Mouse (Mus musculus): ENCODE results near the gene Hs3st4. TPM values are rescaled to one million over a fixed set of nuclear protein-coding genes. Genes with fewer than 3 reads are reported as not detected.

Hs3st4 gene
- polyA plus RNA-seq (2012; rRNA removed), result 2.3 and 2.4 TPM in 2 replicates

DNA sequence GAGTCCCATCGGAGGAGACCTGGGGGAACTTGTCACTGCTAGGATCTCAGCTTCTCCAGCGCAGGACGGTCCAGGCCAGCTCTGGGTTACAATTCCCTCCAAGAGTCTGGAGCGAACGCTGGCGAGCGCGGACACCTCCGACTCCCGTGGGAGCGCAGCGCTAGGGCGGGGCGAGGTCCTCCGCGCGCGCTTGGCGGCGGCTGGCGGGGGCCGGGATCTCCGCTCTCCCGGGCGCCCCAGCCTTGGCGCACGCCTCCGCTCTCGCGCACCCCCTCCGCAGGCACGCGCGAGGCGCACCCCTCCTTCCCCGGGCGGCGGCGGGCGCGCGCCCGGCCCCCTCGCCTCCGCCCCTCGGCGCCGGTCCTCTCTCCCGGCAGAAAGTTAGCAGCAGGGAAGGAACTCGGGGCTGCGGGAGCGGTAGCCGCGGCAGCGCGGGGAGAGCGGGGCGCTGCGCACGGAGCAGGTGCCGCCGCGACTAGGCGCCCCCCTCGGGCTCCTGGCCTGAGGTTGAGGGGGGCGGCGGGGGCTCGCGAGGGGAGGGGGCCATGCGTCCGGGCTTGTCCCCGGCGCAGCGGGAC is at the start of gene Hs3st4:
Gene Hs3st4 (plus strand): TSS at position 409 of the 578 bp plus-strand sequence.
- Histone ChIP-seq H3K36me3 (ENCODE audit: control insufficient read depth, insufficient read depth, low read length) (no peaks in the 10 kb centered on the region), H3K4me1 (ENCODE audit: control insufficient read depth, insufficient read depth, low read length) (peaks cover 14% of the 10 kb centered on the region), H3K27ac (ENCODE audit: control insufficient read depth, insufficient read depth, low read depth, low read length) (no peak within 1 kb of the TSS), H3K4me3 (ENCODE audit: control insufficient read depth, low read depth, low read length) (peak within 1 kb of the TSS; percentile 60), H3K27me3 (ENCODE audit: control insufficient read depth, insufficient read depth, low read length) (peaks cover 3% of the 10 kb centered on the region; the same call in 1 of the 2 replicates)
- TF ChIP-seq POLR2A (IDR thresholded peaks at IDR 0.05; ENCODE audit: control insufficient read depth, low read depth, low read length), result no peak

DNA sequence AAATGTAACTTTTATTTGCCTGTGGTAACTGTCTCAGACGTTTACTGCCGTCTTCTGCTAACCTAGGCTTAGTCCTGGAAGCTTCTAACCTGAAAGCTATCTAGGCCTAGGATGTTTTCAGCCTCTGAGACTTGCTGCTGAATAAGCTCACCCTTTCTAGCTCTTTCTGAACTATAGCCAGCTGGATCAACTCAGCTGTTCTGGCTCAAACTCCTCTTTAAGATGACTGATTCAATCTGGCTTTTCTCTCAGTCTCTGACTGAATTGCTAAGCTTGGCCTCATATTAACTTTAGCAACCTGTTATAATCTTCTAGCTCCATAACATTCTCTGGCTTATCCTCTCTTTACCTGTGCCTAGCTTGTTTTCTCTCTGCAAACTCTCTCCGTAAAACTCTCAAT is 35.8 kb upstream of the Hs3st4 start:
- H3K27ac ChIP-seq (ENCODE audit: control insufficient read depth, insufficient read depth, low read depth, low read length), result no peak overlapping the region
- H3K4me1 ChIP-seq (ENCODE audit: control insufficient read depth, insufficient read depth, low read length), result no peaks in the 10 kb centered on the region
- no peaks in the 10 kb centered on the region for H3K27me3 ChIP-seq (ENCODE audit: control insufficient read depth, insufficient read depth, low read length)
- no peak overlapping the region for H3K4me3 ChIP-seq (ENCODE audit: control insufficient read depth, low read depth, low read length)
- TF ChIP-seq CTCF (IDR thresholded peaks at IDR 0.05; ENCODE audit: control insufficient read depth, insufficient read depth, insufficient replicate concordance, low read depth, low read length), result no peak
- no peak for TF ChIP-seq POLR2A (IDR thresholded peaks at IDR 0.05; ENCODE audit: control insufficient read depth, low read depth, low read length)
- no peaks in the 10 kb centered on the region for H3K36me3 ChIP-seq (ENCODE audit: control insufficient read depth, insufficient read depth, low read length)

DNA sequence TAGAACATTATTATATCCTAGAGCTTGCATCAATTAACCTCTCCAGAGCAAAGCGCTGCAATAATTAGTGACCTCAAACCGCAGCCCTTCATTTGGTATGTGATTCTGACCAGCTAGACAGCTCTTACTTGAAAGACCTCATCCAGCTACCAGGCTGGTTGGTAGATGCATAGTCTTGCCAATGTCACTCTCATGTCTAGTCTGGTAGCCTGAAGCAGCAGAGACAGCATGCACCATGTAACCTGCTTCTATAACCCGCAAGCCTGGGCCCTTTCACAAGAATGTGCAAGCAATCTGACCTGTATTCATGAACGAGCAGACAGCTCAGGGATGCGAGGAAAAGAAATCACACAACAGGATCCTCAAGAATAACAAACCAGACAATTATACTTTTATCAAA is 19.6 kb upstream of the Hs3st4 start:
- no peaks in the 10 kb centered on the region; the same call in 1 of the 2 replicates for H3K4me1 ChIP-seq (ENCODE audit: control insufficient read depth, insufficient read depth, low read length)
- TF ChIP-seq CTCF (IDR thresholded peaks at IDR 0.05; ENCODE audit: control insufficient read depth, insufficient read depth, insufficient replicate concordance, low read depth, low read length) (no peak), POLR2A (IDR thresholded peaks at IDR 0.05; ENCODE audit: control insufficient read depth, low read depth, low read length) (no peak)
- H3K4me3 ChIP-seq (ENCODE audit: control insufficient read depth, low read depth, low read length), result no peak overlapping the region
- H3K27ac ChIP-seq (ENCODE audit: control insufficient read depth, insufficient read depth, low read depth, low read length), result no peak overlapping the region
- H3K27me3 ChIP-seq (ENCODE audit: control insufficient read depth, insufficient read depth, low read length), result no peaks in the 10 kb centered on the region
- no peaks in the 10 kb centered on the region for H3K36me3 ChIP-seq (ENCODE audit: control insufficient read depth, insufficient read depth, low read length)

DNA sequence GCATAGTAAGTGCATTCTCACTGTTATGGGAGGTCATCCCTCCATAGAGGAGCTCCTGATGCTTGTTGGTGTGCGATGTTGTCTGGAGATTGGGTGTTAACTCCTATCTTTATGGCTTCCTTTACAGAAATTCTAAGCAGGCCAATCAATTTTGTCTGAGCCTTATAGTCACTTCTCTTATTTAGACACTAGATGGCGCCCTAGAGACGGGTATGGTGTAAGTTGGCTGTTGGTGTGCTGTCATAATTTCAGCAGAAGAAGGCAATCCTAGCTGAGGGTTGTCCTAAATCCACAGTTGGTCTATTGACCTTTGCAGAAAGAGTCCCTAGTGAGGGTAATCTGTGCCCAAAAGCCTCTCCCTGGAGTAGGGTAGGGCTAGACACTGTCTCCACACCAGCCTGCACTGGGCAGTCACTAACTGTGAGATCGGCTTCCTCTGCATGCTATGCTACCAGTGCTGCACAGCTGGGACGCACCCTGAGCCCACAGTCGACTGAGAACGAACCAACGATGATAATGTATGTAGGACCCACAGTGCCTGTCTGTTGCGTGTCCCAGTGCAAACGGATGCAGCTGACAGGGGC is 18.0 kb upstream of the Hs3st4 start:
- Histone ChIP-seq H3K36me3 (ENCODE audit: control insufficient read depth, insufficient read depth, low read length) (no peaks in the 10 kb centered on the region), H3K4me3 (ENCODE audit: control insufficient read depth, low read depth, low read length) (no peak overlapping the region), H3K27ac (ENCODE audit: control insufficient read depth, insufficient read depth, low read depth, low read length) (no peak overlapping the region), H3K4me1 (ENCODE audit: control insufficient read depth, insufficient read depth, low read length) (no peaks in the 10 kb centered on the region; the same call in 1 of the 2 replicates), H3K27me3 (ENCODE audit: control insufficient read depth, insufficient read depth, low read length) (no peaks in the 10 kb centered on the region)
- no peak for TF ChIP-seq POLR2A (IDR thresholded peaks at IDR 0.05; ENCODE audit: control insufficient read depth, low read depth, low read length)
- TF ChIP-seq CTCF (IDR thresholded peaks at IDR 0.05; ENCODE audit: control insufficient read depth, insufficient read depth, insufficient replicate concordance, low read depth, low read length), result peak; percentile 36; the same call in 1 of the 2 replicates

- no peak for TF ChIP-seq POLR2A (IDR thresholded peaks at IDR 0.05; ENCODE audit: control insufficient read depth, low read depth, low read length)
- no peak for TF ChIP-seq CTCF (IDR thresholded peaks at IDR 0.05; ENCODE audit: control insufficient read depth, insufficient read depth, insufficient replicate concordance, low read depth, low read length)
- no peak overlapping the region for H3K4me3 ChIP-seq (ENCODE audit: control insufficient read depth, low read depth, low read length)
- H3K4me1 ChIP-seq (ENCODE audit: control insufficient read depth, insufficient read depth, low read length), result no peaks in the 10 kb centered on the region; the same call in 1 of the 2 replicates
- no peak overlapping the region for H3K27ac ChIP-seq (ENCODE audit: control insufficient read depth, insufficient read depth, low read depth, low read length)
- H3K36me3 ChIP-seq (ENCODE audit: control insufficient read depth, insufficient read depth, low read length), result no peaks in the 10 kb centered on the region
- H3K27me3 ChIP-seq (ENCODE audit: control insufficient read depth, insufficient read depth, low read length), result no peaks in the 10 kb centered on the region
Observed at GRCm38 (mm10) chr7:123965515-123965914, 17.2 kb upstream of the Hs3st4 start.

- Histone ChIP-seq H3K36me3 (ENCODE audit: control insufficient read depth, insufficient read depth, low read length) (no peaks in the 10 kb centered on the region), H3K27me3 (ENCODE audit: control insufficient read depth, insufficient read depth, low read length) (no peaks in the 10 kb centered on the region), H3K4me1 (ENCODE audit: control insufficient read depth, insufficient read depth, low read length) (no peaks in the 10 kb centered on the region), H3K4me3 (ENCODE audit: control insufficient read depth, low read depth, low read length) (no peak overlapping the region), H3K27ac (ENCODE audit: control insufficient read depth, insufficient read depth, low read depth, low read length) (no peak overlapping the region)
- TF ChIP-seq CTCF (IDR thresholded peaks at IDR 0.05; ENCODE audit: control insufficient read depth, insufficient read depth, insufficient replicate concordance, low read depth, low read length) (no peak), POLR2A (IDR thresholded peaks at IDR 0.05; ENCODE audit: control insufficient read depth, low read depth, low read length) (no peak)
Observed at GRCm38 (mm10) chr7:123975441-123975840, 7.2 kb upstream of the Hs3st4 start.

DNA sequence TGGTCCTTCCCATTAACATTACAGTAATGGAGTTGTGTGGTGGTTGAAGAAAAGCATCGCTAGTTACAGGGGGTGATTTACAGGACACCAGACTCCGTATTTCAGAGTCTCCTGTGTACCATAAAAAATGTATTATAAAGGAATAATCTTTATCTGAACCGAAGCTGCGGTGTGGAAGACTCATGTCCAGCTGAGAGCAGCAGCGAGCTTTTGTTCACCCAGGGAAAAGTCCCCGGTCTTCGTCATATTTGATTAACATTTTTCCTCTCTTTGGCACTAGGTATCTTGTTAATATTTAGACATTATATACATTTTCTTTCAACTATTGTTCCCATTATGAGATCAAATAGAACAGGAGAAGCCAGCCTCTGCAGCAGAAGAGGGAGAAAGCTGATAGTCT is 1.2 kb upstream of the Hs3st4 start:
- H3K36me3 ChIP-seq (ENCODE audit: control insufficient read depth, insufficient read depth, low read length), result no peaks in the 10 kb centered on the region
- H3K4me3 ChIP-seq (ENCODE audit: control insufficient read depth, low read depth, low read length), result no peak overlapping the region
- H3K27ac ChIP-seq (ENCODE audit: control insufficient read depth, insufficient read depth, low read depth, low read length), result no peak overlapping the region
- peaks cover 3% of the 10 kb centered on the region; the same call in 1 of the 2 replicates for H3K27me3 ChIP-seq (ENCODE audit: control insufficient read depth, insufficient read depth, low read length)
- TF ChIP-seq CTCF (IDR thresholded peaks at IDR 0.05; ENCODE audit: control insufficient read depth, insufficient read depth, insufficient replicate concordance, low read depth, low read length) (no peak), POLR2A (IDR thresholded peaks at IDR 0.05; ENCODE audit: control insufficient read depth, low read depth, low read length) (no peak)
- H3K4me1 ChIP-seq (ENCODE audit: control insufficient read depth, insufficient read depth, low read length), result peaks cover 14% of the 10 kb centered on the region

All from testis, adult 2 months (tissue).